Mouse (Mus musculus) MEL (cell line): ENCODE measurements at regions not wholly inside any gene's neighbourhood (a gene's known extent, or its start where the extent isn't known, plus 50 kb on each side); places are given as distances from the start of the nearest gene placed in this dataset.
A peak's percentile ranks its signal among the peaks of the same experiment; 100 is the strongest.

ENCODE experiments used
- DNase-seq: peaks from one replicate; pipeline ENCODE4 v3.0.0; 2011; ENCODE audit warnings: low read depth, low spot score
- H3K27ac ChIP-seq: 2 replicates; pipeline ENCODE4 v1.5.1; 2012; ENCODE audit warnings: low read depth, mild to moderate bottlenecking, control low read depth, low read length, moderate library complexity; ENCODE audit not compliant: control insufficient read depth
- H3K27me3 ChIP-seq, 2 experiments: fragments of 150-350 bp in 1 of 2; sonication (generic) in 1 of 2; 2 replicates each; pipeline ENCODE4 v1.6.1; 2012; ENCODE audit warnings: low read length in 2 of 2, mild to moderate bottlenecking in 2 of 2, improper control_type of control experiment in 1 of 2, moderate library complexity in 1 of 2; ENCODE audit not compliant: insufficient read depth in 2 of 2, control insufficient read depth in 1 of 2
- H3K36me3 ChIP-seq, 2 experiments: 2 replicates each; pipeline ENCODE4 v1.6.1; 2012 to 2014; ENCODE audit warnings: low read length in 2 of 2, improper control_type of control experiment in 1 of 2, inconsistent platforms in 1 of 2, mild to moderate bottlenecking in 1 of 2; ENCODE audit not compliant: insufficient read depth in 2 of 2, control insufficient read depth in 1 of 2
- H3K4me1 ChIP-seq, 2 experiments: fragments of 150-350 bp in 1 of 2; sonication (generic) in 1 of 2; 2 replicates each; pipeline ENCODE4 v1.6.1; 2012; ENCODE audit warnings: low read length in 2 of 2, improper control_type of control experiment in 1 of 2, mild to moderate bottlenecking in 1 of 2; ENCODE audit not compliant: insufficient read depth in 2 of 2, control insufficient read depth in 1 of 2
- H3K4me3 ChIP-seq, 2 experiments: fragments of 150-350 bp in 1 of 2; sonication (generic) in 1 of 2; 2 replicates each; pipeline ENCODE4 v1.5.1; 2012; ENCODE audit warnings: low read depth in 2 of 2, low read length in 2 of 2, mild to moderate bottlenecking in 2 of 2, moderate library complexity in 2 of 2, control low read depth in 1 of 2, improper control_type of control experiment in 1 of 2; ENCODE audit not compliant: control insufficient read depth in 1 of 2, insufficient read depth in 1 of 2
- H3K79me2 ChIP-seq: 2 replicates; pipeline ENCODE4 v1.6.1; 2012; ENCODE audit warnings: mild to moderate bottlenecking, low read length, moderate library complexity; ENCODE audit not compliant: control insufficient read depth, poor library complexity, insufficient read depth
- H3K9ac ChIP-seq: 2 replicates; pipeline ENCODE4 v1.6.1; 2012; ENCODE audit warnings: low read depth, mild to moderate bottlenecking, control low read depth, low read length, moderate library complexity; ENCODE audit not compliant: control insufficient read depth, poor library complexity, severe bottlenecking
- H3K9me3 ChIP-seq: fragments of 150-350 bp; sonication (generic); replicated peaks from 2 replicates; pipeline ENCODE4 v1.6.1; 2012; ENCODE audit warnings: mild to moderate bottlenecking, low read length, improper control_type of control experiment, moderate library complexity; ENCODE audit not compliant: insufficient read depth
- BHLHE40 ChIP-seq: IDR thresholded peaks from 2 replicates; pipeline ENCODE4 v1.6.1; 2012; ENCODE audit warnings: low read depth, mild to moderate bottlenecking, inconsistent platforms, low read length, improper control_type of control experiment, borderline replicate concordance
- CHD1 ChIP-seq: IDR thresholded peaks from 2 replicates; pipeline ENCODE4 v1.6.1; 2012; ENCODE audit warnings: low read depth, mild to moderate bottlenecking, inconsistent platforms, low read length, improper control_type of control experiment
- CTCF ChIP-seq, 3 experiments: IDR thresholded peaks in 2 of 3; conservative IDR thresholded peaks in 1 of 3; 2 replicates each; pipeline ENCODE4 v1.5.1; 2011 to 2012; ENCODE audit warnings: low read length in 3 of 3, low read depth in 2 of 3, mild to moderate bottlenecking in 2 of 3, improper control_type of control experiment in 1 of 3, inconsistent platforms in 1 of 3, mixed read lengths in 1 of 3, moderate library complexity in 1 of 3; ENCODE audit not compliant: control insufficient read depth in 1 of 3, insufficient read depth in 1 of 3, poor library complexity in 1 of 3, severe bottlenecking in 1 of 3
- EP300 ChIP-seq, 2 experiments: IDR thresholded peaks; 2 replicates each; pipeline ENCODE4 v1.6.1; 2011; ENCODE audit warnings: improper control_type of control experiment in 2 of 2, low read length in 2 of 2, low read depth in 1 of 2, mild to moderate bottlenecking in 1 of 2
- ETS1 ChIP-seq: IDR thresholded peaks from 2 replicates; pipeline ENCODE4 v1.6.1; 2012; ENCODE audit warnings: low read depth, mild to moderate bottlenecking, inconsistent platforms, low read length, improper control_type of control experiment, moderate library complexity
- GATA1 ChIP-seq: IDR thresholded peaks from 2 replicates; pipeline ENCODE4 v1.6.1; 2011; ENCODE audit warnings: low read depth, low read length, improper control_type of control experiment
- HCFC1 ChIP-seq: IDR thresholded peaks from 2 replicates; pipeline ENCODE4 v1.6.1; 2012; ENCODE audit warnings: low read depth, mild to moderate bottlenecking, inconsistent platforms, low read length, improper control_type of control experiment, moderate library complexity
- MAFK ChIP-seq: IDR thresholded peaks from 2 replicates; pipeline ENCODE4 v1.6.1; 2011; ENCODE audit warnings: low read depth, mild to moderate bottlenecking, low read length, improper control_type of control experiment, borderline replicate concordance
- MXI1 ChIP-seq: IDR thresholded peaks from 2 replicates; pipeline ENCODE4 v1.6.1; 2011; ENCODE audit warnings: mild to moderate bottlenecking, low read depth, low read length, improper control_type of control experiment
- MYB ChIP-seq: IDR thresholded peaks from 2 replicates; pipeline ENCODE4 v1.6.1; 2011; ENCODE audit warnings: mild to moderate bottlenecking, low read depth, low read length, improper control_type of control experiment
- NRF1 ChIP-seq: IDR thresholded peaks from 2 replicates; pipeline ENCODE4 v1.6.1; 2014; ENCODE audit warnings: low read depth, mild to moderate bottlenecking, inconsistent platforms, low read length, improper control_type of control experiment, moderate library complexity; ENCODE audit not compliant: poor library complexity, insufficient read depth, severe bottlenecking
- POLR2AphosphoS2 ChIP-seq: IDR thresholded peaks from 2 replicates; pipeline ENCODE4 v1.6.1; 2011; ENCODE audit warnings: low read length, improper control_type of control experiment
- POLR2AphosphoS5 ChIP-seq: IDR thresholded peaks from 2 replicates; pipeline ENCODE4 v1.6.1; 2012; ENCODE audit warnings: low read depth, borderline replicate concordance, mild to moderate bottlenecking, inconsistent platforms, low read length, moderate library complexity, mixed read lengths
- SIN3A ChIP-seq: IDR thresholded peaks from 2 replicates; pipeline ENCODE4 v1.6.1; 2012; ENCODE audit warnings: low read length, improper control_type of control experiment, inconsistent platforms
- TCF12 ChIP-seq: IDR thresholded peaks from 2 replicates; pipeline ENCODE4 v1.6.1; 2014; ENCODE audit warnings: low read depth, mild to moderate bottlenecking, inconsistent platforms, low read length, improper control_type of control experiment, moderate library complexity
- UBTF ChIP-seq: IDR thresholded peaks from 2 replicates; pipeline ENCODE4 v1.6.1; 2012; ENCODE audit warnings: low read depth, mild to moderate bottlenecking, inconsistent platforms, low read length, improper control_type of control experiment, moderate library complexity, borderline replicate concordance; ENCODE audit not compliant: insufficient read depth
- ZNF384 ChIP-seq: IDR thresholded peaks from 2 replicates; pipeline ENCODE4 v1.6.1; 2012; ENCODE audit warnings: low read depth, mild to moderate bottlenecking, inconsistent platforms, low read length, improper control_type of control experiment

DNA sequence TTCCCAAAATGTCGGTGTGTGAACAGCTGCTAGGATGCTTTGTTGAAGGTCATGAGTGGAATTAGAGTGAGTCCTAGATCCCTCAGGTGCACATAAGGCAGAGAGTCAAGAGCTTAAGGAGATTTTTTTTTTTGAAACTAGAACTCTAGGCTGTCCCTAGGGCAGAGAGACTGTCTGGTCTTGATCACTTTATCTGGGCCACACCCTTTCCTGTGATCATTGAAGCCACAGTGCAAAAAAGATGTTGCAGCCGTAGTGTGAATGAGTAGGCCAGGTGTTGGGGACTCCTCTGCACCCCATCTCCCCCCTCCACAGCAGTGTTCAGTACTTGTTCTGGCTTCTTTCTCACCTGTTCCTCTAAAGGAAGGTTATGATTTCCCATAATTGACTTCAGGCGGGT lies 153.9 kb downstream of the Katnal1 start:
- no peaks in the 10 kb centered on the region for H3K9me3 ChIP-seq
- peaks cover 0 to 11% of the 10 kb centered on the region in 2 experiments; a peak in 2 of 4 replicates for H3K36me3 ChIP-seq
- peaks cover 3 to 17% of the 10 kb centered on the region in 2 experiments; a peak in 3 of 4 replicates for H3K4me1 ChIP-seq
- peak; percentile 37 for DNase-seq
- no peak overlapping the region for H3K4me3 ChIP-seq
- H3K27ac ChIP-seq: no peak overlapping the region
- H3K27me3 ChIP-seq: no peaks in the 10 kb centered on the region
- TF ChIP-seq POLR2AphosphoS2 (no peak), GATA1 (peak; percentile 57), TCF12 (peak; percentile 27; the same call in 1 of the 2 replicates), SIN3A (0 out of 2 replicates have a peak, but pooled peaks have one; percentile 7), EP300 (IDR thresholded peaks at IDR 0.05; ENCODE audit: low read depth in 1 of 2, low read length in 2 of 2) (peak; percentile 40 to 42; a peak in 3 of 4 replicates), ZNF384 (peak; percentile 80), BHLHE40 (no peak)
- H3K79me2 ChIP-seq: no peaks in the 10 kb centered on the region
- no peak overlapping the region for H3K9ac ChIP-seq

DNA sequence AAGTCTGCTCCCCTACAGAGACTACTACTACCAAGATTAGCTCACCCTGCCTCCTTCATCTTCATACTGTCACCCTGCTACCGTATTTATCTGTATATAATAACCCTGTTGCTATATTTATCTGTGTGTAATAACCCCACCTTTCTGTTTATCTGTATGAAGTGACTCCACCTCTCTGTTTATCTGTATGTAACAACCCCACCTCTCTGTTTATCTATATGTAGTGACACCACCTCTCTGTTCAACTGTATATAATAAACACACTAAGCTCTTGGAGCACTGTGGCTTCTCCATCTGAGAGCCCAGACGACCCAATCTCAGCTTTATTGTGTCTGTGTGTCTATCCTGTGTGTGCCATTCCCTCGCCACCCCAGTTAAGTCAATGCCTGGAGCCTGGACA lies 154.7 kb downstream of the Katnal1 start:
- no peak overlapping the region for H3K9ac ChIP-seq
- peak; percentile 70; the same call in 1 of the 2 replicates for TF ChIP-seq GATA1
- peak; percentile 59; the same call in 1 of the 2 replicates for TF ChIP-seq SIN3A
- no peak for TF ChIP-seq POLR2AphosphoS5
- no peak for TF ChIP-seq MAFK
- TF ChIP-seq HCFC1: peak; percentile 24; the same call in 1 of the 2 replicates
- peak; percentile 99 for TF ChIP-seq MXI1
- peak; percentile 50 to 70; a peak in 3 of 4 replicates for TF ChIP-seq EP300 (IDR thresholded peaks at IDR 0.05; ENCODE audit: low read depth in 1 of 2, low read length in 2 of 2)
- no peak for TF ChIP-seq CTCF (IDR thresholded peaks at IDR 0.05 in 2 of 3, conservative IDR thresholded peaks at IDR 0.05 in 1 of 3; ENCODE audit: control insufficient read depth in 1 of 3, insufficient read depth in 1 of 3, low read depth in 2 of 3, low read length in 3 of 3, poor library complexity in 1 of 3, severe bottlenecking in 1 of 3)
- TF ChIP-seq MYB: no peak
- TF ChIP-seq CHD1: no peak
- TF ChIP-seq TCF12: 0 out of 2 replicates have a peak, but pooled peaks have one; percentile 11
- TF ChIP-seq NRF1: no peak
- peak; percentile 19; the same call in 1 of the 2 replicates for TF ChIP-seq ETS1
- TF ChIP-seq UBTF: no peak
- H3K4me3 ChIP-seq: no peak overlapping the region
- H3K79me2 ChIP-seq: no peaks in the 10 kb centered on the region
- peak; percentile 53 for DNase-seq
- H3K27ac ChIP-seq: no peak overlapping the region
- peaks cover 3 to 17% of the 10 kb centered on the region in 2 experiments; a peak in 3 of 4 replicates for H3K4me1 ChIP-seq
- H3K9me3 ChIP-seq: no peaks in the 10 kb centered on the region
- H3K27me3 ChIP-seq: no peaks in the 10 kb centered on the region
- peaks cover 0 to 11% of the 10 kb centered on the region in 2 experiments; a peak in 2 of 4 replicates for H3K36me3 ChIP-seq
